Mouse (Mus musculus) adrenal gland, postnatal 36 days (tissue): ENCODE measurements around the gene Sall1. TPM values are rescaled to one million over a fixed set of nuclear protein-coding genes. Genes with fewer than 3 reads are reported as not detected.
A peak's percentile ranks its signal among the peaks of the same experiment; 100 is the strongest.

Experiments used
- DNase-seq, 2 experiments: peaks; one replicate each; pipeline ENCODE4 v3.0.0; 2021; ENCODE audit warnings: mixed read lengths in 1 of 2
- total RNA-seq, 2 experiments: library from RNA; stranded (reverse); gene quantifications; 2 replicates each; pipeline ENCODE4 v1.2.3; 2021

Gene Sall1
- total RNA-seq, 2 experiments from 2014 or later = not detected

GRCm38 (mm10) chr8:89038920-89039319, 5.0 kb downstream of the Sall1 start:
- DNase-seq = no peak

DNA sequence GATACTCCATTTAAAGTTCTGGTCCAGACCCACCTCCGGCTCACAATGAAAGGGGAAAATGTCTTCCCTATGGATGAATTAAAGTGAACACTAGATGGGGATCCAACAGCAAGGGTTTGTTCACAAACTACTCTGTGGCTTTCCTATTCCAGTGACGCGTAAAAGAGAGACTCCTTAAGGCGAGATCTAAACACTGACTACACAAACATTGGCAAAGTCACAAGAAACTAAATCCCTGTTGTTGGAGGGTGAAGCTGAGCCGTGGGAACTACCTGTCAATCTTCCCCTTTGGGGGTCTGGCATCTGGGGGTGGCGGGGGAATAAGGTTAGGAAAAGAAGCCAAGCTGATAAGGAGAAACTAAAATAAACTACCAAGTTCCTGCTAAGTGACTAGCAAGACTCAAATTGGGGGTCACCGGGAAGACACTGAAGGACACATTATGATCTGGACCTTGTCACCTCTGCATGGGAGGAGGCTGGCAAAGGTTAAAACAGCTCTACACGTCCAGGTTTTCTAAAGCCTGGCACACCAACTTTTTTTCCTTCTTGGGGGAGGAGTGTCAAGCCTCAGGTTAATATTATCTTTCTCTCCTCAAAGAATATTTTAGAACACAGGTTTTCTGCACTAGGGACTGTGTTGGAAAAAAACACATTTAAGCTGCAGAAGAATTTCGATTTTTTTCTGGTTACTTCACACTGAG, 6.3 kb downstream of the Sall1 start:
- no peak for DNase-seq

DNA sequence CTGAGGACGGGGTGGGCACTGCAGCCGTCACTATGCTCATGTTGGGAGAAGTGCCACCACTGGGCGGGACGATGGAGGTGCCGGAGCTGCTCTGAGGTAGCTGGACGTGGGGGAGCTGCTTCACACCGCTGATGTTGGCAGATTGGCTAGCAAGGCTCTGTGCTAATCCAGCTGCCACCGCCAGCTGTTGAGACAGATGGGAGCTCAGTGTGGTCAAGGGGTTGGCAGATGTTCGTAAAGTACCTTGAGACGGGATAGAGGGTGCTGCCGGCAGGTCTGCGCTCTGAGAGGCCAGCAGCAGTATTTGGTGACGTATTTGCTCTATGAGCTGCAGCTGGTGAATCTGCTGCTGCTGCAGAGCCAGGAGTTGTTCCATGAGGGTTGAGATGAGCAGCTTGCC, 11.6 kb downstream of the Sall1 start:
- no peak for DNase-seq

DNA sequence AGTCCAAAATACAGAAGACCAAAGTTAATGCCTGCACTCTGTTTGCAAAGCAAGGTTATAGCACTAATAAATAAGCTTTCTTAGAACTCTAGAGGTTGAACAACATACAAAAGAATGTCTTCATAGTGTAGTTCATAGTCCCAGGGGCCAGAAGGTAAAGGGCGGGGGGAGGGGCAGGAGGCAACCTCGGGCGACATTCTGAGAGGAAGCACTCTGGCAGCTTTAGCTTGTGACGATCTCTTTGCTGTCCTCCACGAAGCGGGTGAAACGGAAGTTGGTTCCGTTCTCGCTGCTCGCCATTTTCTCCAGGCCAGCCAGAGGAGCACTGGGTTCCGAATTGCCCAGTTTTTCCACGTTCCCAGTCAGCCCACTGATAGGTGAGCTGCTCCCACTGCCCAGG, 15.8 kb downstream of the Sall1 start:
- DNase-seq = no peak

- DNase-seq = no peak
Observed at GRCm38 (mm10) chr8:89026139-89026520, 17.8 kb downstream of the Sall1 start.

- no peak for DNase-seq
Observed at GRCm38 (mm10) chr8:89025281-89026138, 18.5 kb downstream of the Sall1 start.

DNA sequence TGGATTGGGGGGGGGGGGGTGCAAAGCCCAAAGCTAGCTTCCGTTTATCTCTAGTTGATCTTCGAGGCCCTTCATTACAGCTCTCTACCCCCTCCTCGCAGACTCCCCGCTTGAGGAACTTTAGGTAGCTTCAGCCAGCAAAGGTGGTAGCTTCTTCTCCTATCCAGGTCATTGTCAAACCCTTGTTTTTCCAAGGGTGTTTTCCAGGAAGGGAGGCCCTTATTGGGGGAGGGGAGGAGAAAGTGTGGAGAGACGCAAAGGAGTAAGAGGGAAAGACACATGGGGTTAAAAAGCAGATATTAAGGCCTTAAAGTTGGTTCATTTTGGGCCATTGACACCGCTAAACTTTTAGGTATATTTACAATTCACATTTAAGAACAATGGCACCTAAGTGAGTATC, 19.2 kb downstream of the Sall1 start:
- DNase-seq = no peak

GRCm38 (mm10) chr8:89021139-89021538, 22.8 kb downstream of the Sall1 start:
- no peak for DNase-seq

DNA sequence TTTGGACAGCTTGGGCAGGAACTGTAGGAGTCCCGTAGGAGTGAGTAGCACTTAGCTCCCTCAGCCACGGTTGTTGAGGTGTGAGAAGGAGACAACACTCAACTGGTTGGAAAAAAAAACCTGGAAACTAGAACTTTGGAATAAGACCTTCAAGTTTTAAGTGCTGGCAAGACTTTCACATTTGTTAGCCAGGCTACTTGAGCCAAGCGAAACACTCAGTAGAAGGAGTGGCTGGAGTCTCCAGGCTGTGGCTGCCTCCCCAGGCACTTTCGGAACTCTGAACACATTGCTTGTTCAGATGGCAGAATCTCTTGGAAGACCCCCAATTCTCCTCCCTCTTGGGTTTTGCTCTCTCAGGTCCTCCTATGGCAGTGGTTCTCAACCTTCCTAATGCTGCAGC, 26.1 kb downstream of the Sall1 start:
- DNase-seq = no peak

DNA sequence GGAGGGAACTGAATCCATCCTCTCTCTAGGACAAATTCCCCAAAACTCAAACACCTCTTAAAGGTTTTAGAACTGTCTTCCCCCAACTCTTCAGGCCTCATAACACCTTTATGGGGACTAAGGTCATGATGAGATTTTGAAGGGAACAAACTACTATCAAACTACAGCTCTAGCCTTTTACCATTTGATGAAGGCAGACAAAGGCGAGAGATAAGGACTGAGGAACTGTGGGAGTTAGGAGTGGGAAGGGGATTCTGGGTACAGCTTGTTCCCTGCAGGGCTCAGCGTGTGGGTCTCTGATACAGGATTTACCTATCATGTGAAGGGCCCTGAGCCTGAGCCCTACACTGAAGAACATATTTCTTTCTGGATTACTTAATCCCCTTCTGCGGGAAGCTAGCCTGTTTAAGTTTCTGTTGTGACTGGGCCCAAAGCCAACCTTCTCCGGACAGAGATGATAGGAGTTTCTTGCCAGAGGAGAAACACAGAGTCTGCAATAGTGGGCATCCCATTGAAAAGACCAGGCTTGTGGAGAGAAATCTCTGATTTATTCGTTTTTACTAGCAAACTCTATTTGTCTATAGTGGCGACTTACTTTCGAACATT, 27.4 kb downstream of the Sall1 start:
- no peak for DNase-seq

DNA sequence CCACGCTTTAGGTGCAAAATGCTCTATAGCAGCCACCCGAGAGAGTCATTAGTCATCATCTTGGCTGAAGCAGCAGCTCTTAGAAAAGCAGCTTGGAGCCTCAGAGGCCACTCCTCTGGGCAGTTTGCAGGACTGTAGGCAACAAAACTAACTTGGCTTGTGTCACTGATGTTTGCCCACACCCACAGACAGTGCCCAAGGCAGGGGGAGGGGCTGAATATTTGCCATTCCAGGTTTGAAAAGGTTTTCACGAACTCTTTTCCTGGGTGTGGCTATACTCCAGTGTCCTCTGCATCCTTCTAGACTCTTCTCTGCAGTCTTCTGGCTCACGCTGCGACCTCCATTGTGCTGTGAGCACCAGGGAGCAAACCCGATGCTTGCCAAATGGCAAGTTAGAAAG, 28.4 kb downstream of the Sall1 start:
- no peak for DNase-seq

DNA sequence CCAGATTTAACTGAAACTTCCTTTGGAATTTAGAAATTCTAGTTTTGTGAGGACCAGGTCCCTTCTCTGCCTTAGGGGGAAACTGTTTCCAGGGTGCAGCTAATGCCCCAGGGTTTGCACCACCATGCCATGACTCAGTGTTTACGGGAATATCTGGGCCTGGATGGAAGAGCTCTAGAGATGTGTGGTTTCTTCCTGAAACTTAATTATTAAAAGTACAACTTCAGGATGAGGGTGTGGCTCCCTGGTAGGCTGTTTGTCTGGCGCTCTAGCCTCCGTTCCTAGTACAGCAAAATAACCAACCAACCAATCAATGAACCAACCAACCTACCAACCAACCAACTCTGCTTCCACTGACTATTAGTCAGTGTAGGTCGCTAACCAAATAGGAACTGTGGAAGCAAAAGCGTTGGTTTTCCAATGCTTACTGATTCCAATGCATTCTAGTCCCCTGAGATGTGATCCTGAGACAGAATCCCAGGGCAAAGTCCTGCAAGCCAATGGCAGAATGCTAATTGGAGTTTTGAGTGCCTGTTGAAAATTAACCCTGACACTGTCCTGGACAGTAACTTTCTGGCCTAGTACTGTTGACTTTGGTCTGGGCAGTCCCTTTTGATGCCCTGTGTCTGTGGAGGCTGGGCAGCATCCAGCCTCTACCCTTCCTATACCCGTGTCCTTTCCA, 31.0 kb downstream of the Sall1 start:
- no peak for DNase-seq

DNA sequence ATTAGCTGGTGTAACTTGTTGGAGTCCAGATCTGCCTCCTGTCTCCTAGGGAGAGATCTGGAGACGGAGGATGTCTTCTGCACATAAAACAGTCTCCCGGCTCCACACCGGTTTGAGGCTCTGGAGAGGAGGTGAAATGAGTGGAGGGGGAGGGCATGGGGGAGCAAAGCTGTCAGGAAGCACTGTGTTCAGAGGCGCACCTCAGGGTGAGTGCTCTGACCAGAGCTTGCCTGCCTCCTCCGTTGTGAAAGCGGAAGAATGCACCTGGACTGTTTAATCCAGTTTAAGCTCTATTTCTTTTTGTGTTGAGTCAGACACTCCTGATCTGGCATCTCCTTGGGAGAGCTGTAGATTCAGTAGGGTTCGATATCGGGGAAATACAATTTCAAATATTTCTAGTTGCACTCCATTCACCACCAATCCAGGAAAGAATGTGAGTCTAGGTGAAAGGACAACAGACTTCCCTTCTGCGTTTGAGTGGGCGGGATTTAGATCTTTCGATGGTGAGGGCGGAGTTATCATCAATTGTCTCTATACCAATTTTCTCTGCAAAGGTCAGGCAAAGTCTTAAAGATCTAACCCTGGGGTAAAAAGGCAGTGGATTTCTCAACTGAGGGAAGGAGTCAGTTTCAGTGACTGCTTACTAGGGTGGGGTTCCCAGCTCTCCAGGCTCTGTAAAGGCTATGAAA, 31.8 kb downstream of the Sall1 start:
- DNase-seq = no peak

DNA sequence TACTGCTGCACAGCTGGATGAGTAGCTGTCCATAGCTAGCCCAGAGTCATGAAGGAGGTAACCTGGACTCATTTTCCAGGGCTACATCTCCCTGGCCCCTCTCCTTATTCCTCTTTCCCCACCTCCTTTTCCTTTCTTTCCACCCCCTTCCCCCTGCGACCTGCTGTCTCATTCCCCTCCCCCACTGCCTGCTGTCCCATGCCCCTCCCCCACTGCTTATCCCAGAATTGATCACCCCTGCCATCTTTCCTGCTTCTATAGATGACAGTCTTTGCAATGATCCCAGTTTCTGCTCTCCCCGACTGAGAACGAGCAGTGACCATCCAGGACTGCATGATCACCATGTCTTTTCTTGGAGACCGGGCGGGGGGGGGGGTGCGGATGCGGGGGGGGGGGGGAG, 35.2 kb downstream of the Sall1 start:
- no peak for DNase-seq

- no peak for DNase-seq
Observed at GRCm38 (mm10) chr8:89007114-89007513, 36.8 kb downstream of the Sall1 start.

- peak in 1 of 2 experiments; percentile 7 for DNase-seq
Observed at GRCm38 (mm10) chr8:89006426-89006825, 37.5 kb downstream of the Sall1 start.

- no peak for DNase-seq
Observed at GRCm38 (mm10) chr8:89005797-89006196, 38.2 kb downstream of the Sall1 start.

GRCm38 (mm10) chr8:89004041-89004440, 39.9 kb downstream of the Sall1 start:
- DNase-seq = no peak

- DNase-seq = no peak
Observed at GRCm38 (mm10) chr8:89003336-89003896, 40.5 kb downstream of the Sall1 start.

GRCm38 (mm10) chr8:89002128-89002527, 41.8 kb downstream of the Sall1 start:
- no peak for DNase-seq

GRCm38 (mm10) chr8:88997276-88997675, 46.7 kb downstream of the Sall1 start:
- no peak for DNase-seq
